Mouse (Mus musculus): ENCODE results near the gene Rap2a.

Gene Rap2a

GRCm38 (mm10) chr14:120539128-120539527 is 60.9 kb downstream of the Rap2a start:
- intact Hi-C loops (cut with DNase I), result no loop called here

GRCm38 (mm10) chr14:120539626-120540025 is 61.4 kb downstream of the Rap2a start:
- intact Hi-C loops (cut with DNase I), result no loop called here

- intact Hi-C loops (cut with DNase I), result loop anchor here (2.0 kb wide), 1 partner anchor 20 kb away; no protein-coding TSS in a partner anchor
Observed at GRCm38 (mm10) chr14:120542445-120542844, 64.2 kb downstream of the Rap2a start.

DNA sequence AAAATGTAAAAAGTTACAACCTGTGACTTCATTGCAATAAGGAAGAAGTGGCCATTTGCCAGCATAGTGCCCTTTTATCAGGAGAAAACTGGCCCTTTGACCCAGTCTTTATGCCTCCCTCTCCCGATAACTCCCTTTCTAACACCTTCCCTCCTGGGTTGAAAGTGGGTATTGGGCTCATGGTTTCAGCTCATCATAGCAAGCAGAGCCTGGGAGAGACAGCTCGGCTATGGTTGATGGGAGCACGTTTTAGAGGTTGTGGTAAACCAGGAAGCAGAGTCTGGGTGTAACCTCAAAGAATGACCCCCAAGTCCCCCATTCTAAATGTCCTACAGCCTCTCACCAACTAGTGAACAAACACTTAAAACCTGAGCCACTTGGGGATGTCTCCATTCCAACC is 64.7 kb downstream of the Rap2a start:
- intact Hi-C loops (cut with DNase I), result loop anchor here (2.0 kb wide), 1 partner anchor 20 kb away; no protein-coding TSS in a partner anchor

GRCm38 (mm10) chr14:120543846-120544245 is 65.6 kb downstream of the Rap2a start:
- intact Hi-C loops (cut with DNase I), result loop anchor here (2.0 kb wide), 1 partner anchor 19 kb away; no protein-coding TSS in a partner anchor

- intact Hi-C loops (cut with DNase I), result no loop called here
Observed at GRCm38 (mm10) chr14:120544495-120544894, 66.3 kb downstream of the Rap2a start.

DNA sequence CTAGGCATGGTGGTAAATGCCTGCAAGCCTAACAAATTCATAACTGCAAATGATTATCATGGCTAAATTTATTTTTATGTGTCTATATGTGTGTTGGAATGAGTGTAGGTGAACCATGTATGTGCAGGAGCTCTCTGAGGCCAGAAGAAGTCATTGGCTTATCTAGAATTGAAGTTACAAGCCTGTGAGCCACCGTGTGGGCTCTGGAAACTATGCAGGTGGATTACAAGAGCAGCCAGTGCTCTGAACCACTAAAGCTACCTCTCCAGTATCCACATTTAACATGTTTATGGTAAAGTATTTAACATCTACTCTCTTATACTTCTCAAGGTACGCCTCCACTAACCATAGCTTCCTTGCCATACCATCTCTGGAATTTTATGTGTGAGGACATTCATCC is 66.7 kb downstream of the Rap2a start:
- intact Hi-C loops (cut with DNase I), result no loop called here
